Mouse (Mus musculus) liver, embryonic 14.5 days (tissue): Measurements from ENCODE around the gene Pfn4.

Experiments used
- CTCF ChIP-seq: IDR thresholded peaks from 2 replicates; pipeline ENCODE4 v1.5.1; 2016; ENCODE audit warnings: antibody characterized with exemption, low read depth, control low read depth
- EP300 ChIP-seq: IDR thresholded peaks from 2 replicates; pipeline ENCODE4 v1.6.1; 2016; ENCODE audit warnings: antibody characterized with exemption, low read depth

GRCm38 (mm10) chr12:4729165-4729564 is 39.7 kb upstream of the Pfn4 start:
- TF ChIP-seq CTCF, result peak; percentile 46
- no peak for TF ChIP-seq EP300
